Mouse (Mus musculus): ENCODE measurements around the gene B230118H07Rik. TPM values are rescaled to one million over a fixed set of nuclear protein-coding genes. Genes with fewer than 3 reads are reported as not detected.

Gene B230118H07Rik
- polyA plus RNA-seq, 1 experiment from 2014 or later = 38.1 TPM

GRCm38 (mm10) chr2:101600703-101601102, 48.6 kb downstream of the B230118H07Rik start:
- H3K4me2 ChIP-seq = no peak overlapping the region
- 68% methylated on average over 8 of the region's 8 CpGs for WGBS
- no peaks in the 10 kb centered on the region for H3K4me1 ChIP-seq (replicated peaks; ENCODE audit: control insufficient read depth, insufficient read depth, low read length)
- no peak for ATAC-seq (replicated peaks; ENCODE audit: low FRiP score)
- DNase-seq (ENCODE audit: low spot score) = no peak
- H3K4me3 ChIP-seq (ENCODE audit: low read depth, low read length) = no peak overlapping the region
- H3K9ac ChIP-seq (ENCODE audit: low read depth, low read length) = no peak overlapping the region
- H3K9me3 ChIP-seq (ENCODE audit: control insufficient read depth, low read length) = no peaks in the 10 kb centered on the region
- no peak overlapping the region for H3K27ac ChIP-seq (ENCODE audit: low read depth, low read length)
- no peaks in the 10 kb centered on the region for H3K36me3 ChIP-seq (ENCODE audit: control insufficient read depth, insufficient read depth, low read length)
- no peaks in the 10 kb centered on the region for H3K27me3 ChIP-seq (replicated peaks; ENCODE audit: control insufficient read depth, insufficient read depth, low read length)

DNA sequence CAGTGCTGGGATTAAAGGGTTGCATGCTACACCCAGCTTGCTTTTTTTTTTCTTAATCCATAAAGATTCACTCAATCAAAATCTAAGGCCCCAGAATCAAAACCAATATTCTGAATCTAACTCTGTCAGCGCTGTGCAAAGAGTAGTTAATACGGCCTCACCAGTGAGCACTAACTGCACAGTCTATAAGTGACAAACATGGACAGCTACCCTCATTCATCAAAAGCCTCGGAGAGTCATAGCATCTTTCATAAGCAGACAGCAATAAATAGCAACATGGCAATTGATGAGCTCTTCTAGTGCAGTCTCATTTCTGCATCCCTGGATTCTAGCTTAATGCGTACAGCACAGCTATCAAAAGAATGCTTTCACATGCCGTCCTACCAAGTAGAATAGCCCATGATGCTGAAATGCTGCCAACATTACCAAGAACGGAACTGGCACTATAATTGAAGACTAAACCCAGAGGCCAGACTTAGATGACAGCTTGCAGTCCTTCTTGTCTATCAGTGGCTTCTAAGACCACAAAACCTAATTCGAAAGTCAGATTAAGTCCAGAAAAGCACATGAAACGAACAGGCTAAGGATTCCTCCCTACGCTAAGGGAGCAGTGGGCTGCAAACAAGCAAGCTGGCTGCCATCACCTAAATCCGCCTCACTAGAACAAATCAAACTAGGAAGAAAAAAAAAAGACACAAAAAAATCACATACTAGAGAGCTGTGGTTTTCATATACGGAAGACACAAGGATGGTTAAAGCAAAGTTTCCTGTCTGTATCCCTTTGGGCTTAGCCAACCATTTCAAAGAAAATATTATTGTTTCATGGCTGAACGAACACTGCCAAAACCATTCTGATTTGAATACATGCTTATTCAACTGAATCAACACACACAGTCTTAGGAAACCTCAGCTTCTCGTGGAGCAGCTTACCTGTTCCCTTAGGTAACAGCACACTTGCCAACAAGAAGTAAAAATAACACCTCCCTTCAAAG, 50.8 kb downstream of the B230118H07Rik start:
- no peak overlapping the region for H3K4me2 ChIP-seq
- H3K4me3 ChIP-seq (ENCODE audit: low read depth, low read length) = no peak overlapping the region
- 82% methylated on average over 13 of the region's 13 CpGs for WGBS
- H3K9ac ChIP-seq (ENCODE audit: low read depth, low read length) = no peak overlapping the region
- ATAC-seq (replicated peaks; ENCODE audit: low FRiP score) (no peak), DNase-seq (ENCODE audit: low spot score) (no peak)
- H3K9me3 ChIP-seq (ENCODE audit: control insufficient read depth, low read length) = no peaks in the 10 kb centered on the region
- H3K27ac ChIP-seq (ENCODE audit: low read depth, low read length) = no peak overlapping the region
- no peaks in the 10 kb centered on the region for H3K36me3 ChIP-seq (ENCODE audit: control insufficient read depth, insufficient read depth, low read length)
- no peaks in the 10 kb centered on the region for H3K4me1 ChIP-seq (replicated peaks; ENCODE audit: control insufficient read depth, insufficient read depth, low read length)
- H3K27me3 ChIP-seq (replicated peaks; ENCODE audit: control insufficient read depth, insufficient read depth, low read length) = no peaks in the 10 kb centered on the region

GRCm38 (mm10) chr2:101597186-101597585, 52.1 kb downstream of the B230118H07Rik start:
- no peak for ATAC-seq (replicated peaks; ENCODE audit: low FRiP score)
- Histone ChIP-seq H3K4me1 (replicated peaks; ENCODE audit: control insufficient read depth, insufficient read depth, low read length) (no peaks in the 10 kb centered on the region), H3K4me2 (no peak overlapping the region), H3K4me3 (ENCODE audit: low read depth, low read length) (no peak overlapping the region), H3K27ac (ENCODE audit: low read depth, low read length) (no peak overlapping the region), H3K9ac (ENCODE audit: low read depth, low read length) (no peak overlapping the region), H3K9me3 (ENCODE audit: control insufficient read depth, low read length) (no peaks in the 10 kb centered on the region), H3K27me3 (replicated peaks; ENCODE audit: control insufficient read depth, insufficient read depth, low read length) (no peaks in the 10 kb centered on the region), H3K36me3 (ENCODE audit: control insufficient read depth, insufficient read depth, low read length) (no peaks in the 10 kb centered on the region)
- no peak for DNase-seq (ENCODE audit: low spot score)

- no peak for DNase-seq (ENCODE audit: low spot score)
- no peak for ATAC-seq (replicated peaks; ENCODE audit: low FRiP score)
- no peak overlapping the region for H3K4me2 ChIP-seq
- H3K4me3 ChIP-seq (ENCODE audit: low read depth, low read length) = no peak overlapping the region
- H3K4me1 ChIP-seq (replicated peaks; ENCODE audit: control insufficient read depth, insufficient read depth, low read length) = no peaks in the 10 kb centered on the region
- H3K9ac ChIP-seq (ENCODE audit: low read depth, low read length) = no peak overlapping the region
- H3K9me3 ChIP-seq (ENCODE audit: control insufficient read depth, low read length) = no peaks in the 10 kb centered on the region
- no peaks in the 10 kb centered on the region for H3K36me3 ChIP-seq (ENCODE audit: control insufficient read depth, insufficient read depth, low read length)
- H3K27me3 ChIP-seq (replicated peaks; ENCODE audit: control insufficient read depth, insufficient read depth, low read length) = no peaks in the 10 kb centered on the region
- WGBS = 77% methylated on average over 5 of the region's 5 CpGs
- H3K27ac ChIP-seq (ENCODE audit: low read depth, low read length) = no peak overlapping the region
Observed at GRCm38 (mm10) chr2:101594681-101595080, 54.7 kb downstream of the B230118H07Rik start.

DNA sequence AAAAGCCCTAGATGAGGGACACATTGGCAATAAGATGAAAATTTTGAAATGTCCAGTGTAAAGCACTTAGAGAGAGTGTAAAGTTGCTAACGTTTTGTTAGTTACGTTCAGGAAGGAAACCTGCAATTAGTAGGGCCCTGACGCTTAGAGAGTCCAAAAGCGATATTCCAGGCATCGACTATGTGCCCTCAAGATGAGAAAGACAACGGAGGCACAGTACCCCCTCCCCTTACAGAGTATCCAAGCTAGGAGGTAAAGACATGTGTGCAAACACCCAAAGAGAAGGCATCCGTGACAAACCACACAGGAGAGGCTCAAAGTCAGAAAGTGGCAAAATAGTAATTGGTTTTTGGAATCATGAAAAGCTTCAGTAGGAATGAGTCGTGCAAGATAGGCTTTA, 56.4 kb downstream of the B230118H07Rik start:
- H3K9ac ChIP-seq (ENCODE audit: low read depth, low read length) = no peak overlapping the region
- DNase-seq (ENCODE audit: low spot score) = no peak
- H3K4me3 ChIP-seq (ENCODE audit: low read depth, low read length) = no peak overlapping the region
- no peak for ATAC-seq (replicated peaks; ENCODE audit: low FRiP score)
- no peaks in the 10 kb centered on the region for H3K4me1 ChIP-seq (replicated peaks; ENCODE audit: control insufficient read depth, insufficient read depth, low read length)
- H3K4me2 ChIP-seq = no peak overlapping the region
- H3K27ac ChIP-seq (ENCODE audit: low read depth, low read length) = no peak overlapping the region
- H3K9me3 ChIP-seq (ENCODE audit: control insufficient read depth, low read length) = no peaks in the 10 kb centered on the region
- 69% methylated on average over 8 of the region's 8 CpGs for WGBS
- no peaks in the 10 kb centered on the region for H3K27me3 ChIP-seq (replicated peaks; ENCODE audit: control insufficient read depth, insufficient read depth, low read length)
- H3K36me3 ChIP-seq (ENCODE audit: control insufficient read depth, insufficient read depth, low read length) = no peaks in the 10 kb centered on the region

DNA sequence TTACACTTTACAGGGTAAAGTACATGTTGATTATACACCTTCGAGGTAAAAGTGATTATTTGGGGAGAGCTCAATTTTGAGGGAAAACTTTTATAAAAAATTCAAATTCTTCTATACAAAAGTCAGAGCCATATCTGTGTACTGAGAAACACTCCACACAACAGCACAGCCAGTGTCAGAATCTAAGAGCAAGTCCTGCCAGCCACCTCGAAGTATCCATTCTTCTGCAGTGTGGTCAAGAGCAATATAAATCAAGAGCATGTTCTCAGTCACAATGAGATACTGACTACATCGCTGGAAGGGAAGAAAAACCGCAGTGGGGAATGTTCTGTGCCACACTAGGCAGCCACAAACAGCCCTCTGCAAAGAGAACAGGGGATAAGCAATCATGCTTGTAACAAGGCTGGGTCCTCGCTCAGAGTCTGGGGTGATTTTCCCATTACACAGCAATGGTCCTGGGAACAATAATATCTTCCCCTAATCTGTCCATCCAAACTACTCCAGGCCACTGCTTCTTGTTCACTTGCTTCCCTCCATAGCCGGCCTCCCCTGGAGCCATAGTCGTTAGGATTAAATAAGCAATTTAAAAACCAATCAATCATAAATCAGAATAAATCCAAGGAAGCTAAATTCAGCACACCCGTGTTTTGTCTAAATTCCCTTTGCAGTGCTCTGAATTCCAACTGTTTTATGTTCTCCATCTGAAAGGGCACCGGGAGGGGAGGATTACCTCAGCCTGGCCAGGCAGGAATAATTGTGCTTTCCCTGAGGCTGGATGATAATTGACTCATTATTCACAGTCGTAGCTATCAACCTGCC, 57.1 kb downstream of the B230118H07Rik start:
- no peaks in the 10 kb centered on the region for H3K27me3 ChIP-seq (replicated peaks; ENCODE audit: control insufficient read depth, insufficient read depth, low read length)
- DNase-seq (ENCODE audit: low spot score) = no peak
- no peak overlapping the region for H3K27ac ChIP-seq (ENCODE audit: low read depth, low read length)
- ATAC-seq (replicated peaks; ENCODE audit: low FRiP score) = no peak
- WGBS = 55% methylated on average over 10 of the region's 10 CpGs
- H3K9me3 ChIP-seq (ENCODE audit: control insufficient read depth, low read length) = no peaks in the 10 kb centered on the region
- no peak overlapping the region for H3K4me2 ChIP-seq
- H3K9ac ChIP-seq (ENCODE audit: low read depth, low read length) = no peak overlapping the region
- H3K4me3 ChIP-seq (ENCODE audit: low read depth, low read length) = no peak overlapping the region
- H3K36me3 ChIP-seq (ENCODE audit: control insufficient read depth, insufficient read depth, low read length) = no peaks in the 10 kb centered on the region
- H3K4me1 ChIP-seq (replicated peaks; ENCODE audit: control insufficient read depth, insufficient read depth, low read length) = no peaks in the 10 kb centered on the region

GRCm38 (mm10) chr2:101591356-101591755, 58.0 kb downstream of the B230118H07Rik start:
- Histone ChIP-seq H3K9me3 (ENCODE audit: control insufficient read depth, low read length) (no peaks in the 10 kb centered on the region), H3K4me3 (ENCODE audit: low read depth, low read length) (no peak overlapping the region), H3K36me3 (ENCODE audit: control insufficient read depth, insufficient read depth, low read length) (no peaks in the 10 kb centered on the region), H3K27me3 (replicated peaks; ENCODE audit: control insufficient read depth, insufficient read depth, low read length) (no peaks in the 10 kb centered on the region), H3K4me1 (replicated peaks; ENCODE audit: control insufficient read depth, insufficient read depth, low read length) (no peaks in the 10 kb centered on the region), H3K9ac (ENCODE audit: low read depth, low read length) (no peak overlapping the region), H3K27ac (ENCODE audit: low read depth, low read length) (no peak overlapping the region), H3K4me2 (no peak overlapping the region)
- DNase-seq (ENCODE audit: low spot score) = no peak
- no peak for ATAC-seq (replicated peaks; ENCODE audit: low FRiP score)
- WGBS = 67% methylated on average over 8 of the region's 8 CpGs

GRCm38 (mm10) chr2:101581418-101581817, 67.9 kb downstream of the B230118H07Rik start:
- Histone ChIP-seq H3K9ac (ENCODE audit: low read depth, low read length) (no peak overlapping the region), H3K27me3 (replicated peaks; ENCODE audit: control insufficient read depth, insufficient read depth, low read length) (no peaks in the 10 kb centered on the region), H3K36me3 (ENCODE audit: control insufficient read depth, insufficient read depth, low read length) (no peaks in the 10 kb centered on the region), H3K4me1 (replicated peaks; ENCODE audit: control insufficient read depth, insufficient read depth, low read length) (no peaks in the 10 kb centered on the region), H3K4me2 (no peak overlapping the region), H3K27ac (ENCODE audit: low read depth, low read length) (no peak overlapping the region), H3K4me3 (ENCODE audit: low read depth, low read length) (no peak overlapping the region), H3K9me3 (ENCODE audit: control insufficient read depth, low read length) (no peaks in the 10 kb centered on the region)
- DNase-seq (ENCODE audit: low spot score) = no peak
- WGBS = 82% methylated on average over 3 of the region's 3 CpGs
- ATAC-seq (replicated peaks; ENCODE audit: low FRiP score) = no peak; the same call in 1 of the 2 replicates
